Mouse (Mus musculus): ENCODE measurements around the gene Cox5a.
A peak's percentile ranks its signal among the peaks of the same experiment; 100 is the strongest.

Cox5a gene

DNA sequence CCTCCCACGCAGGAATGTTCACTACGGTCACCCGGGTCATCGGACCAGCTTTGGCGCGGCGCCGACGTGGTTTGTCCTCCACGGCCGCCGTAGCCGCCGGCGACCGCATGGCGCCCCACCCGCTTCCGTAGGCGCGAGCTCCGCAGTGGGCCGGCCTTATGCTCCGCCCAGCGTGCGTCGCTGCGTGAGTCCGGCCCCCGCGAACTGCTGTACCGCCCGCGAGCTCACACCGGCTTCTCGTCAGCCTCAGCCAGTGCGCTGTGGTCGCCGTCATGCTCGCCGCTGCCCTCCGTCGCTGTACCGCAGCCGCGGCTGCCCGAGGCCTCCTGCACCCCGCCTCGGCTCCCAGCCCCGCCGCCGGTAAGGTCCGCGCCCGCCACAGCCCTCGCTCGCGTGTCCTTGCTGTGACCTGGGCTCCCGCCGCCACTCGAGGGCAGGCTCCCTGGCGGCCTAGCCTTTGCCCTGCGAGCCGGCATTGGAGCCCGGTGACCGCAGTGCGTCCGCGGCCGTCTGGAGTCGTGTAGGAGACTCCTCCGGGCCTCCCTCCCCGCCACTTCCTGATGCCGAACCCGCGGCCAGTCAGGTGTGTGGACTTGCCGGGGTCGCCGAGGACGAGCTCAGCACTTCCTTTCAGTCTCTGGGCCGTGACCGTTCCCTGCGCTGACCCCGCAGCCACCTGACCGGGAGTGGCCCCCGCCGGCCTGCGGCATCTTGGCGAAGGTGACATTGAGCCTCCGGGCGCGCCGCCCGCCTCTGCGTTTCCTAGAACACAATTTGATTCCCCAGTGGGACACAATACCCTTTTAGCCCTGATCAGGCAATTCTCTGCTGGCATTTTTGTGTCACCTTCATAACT is at the start of gene Cox5a:
Cox5a (plus strand) TSS at position 219 of the 856 bp plus-strand sequence.
- peak; percentile 97 for DNase-seq (ENCODE audit: inconsistent ontology term)

DNA sequence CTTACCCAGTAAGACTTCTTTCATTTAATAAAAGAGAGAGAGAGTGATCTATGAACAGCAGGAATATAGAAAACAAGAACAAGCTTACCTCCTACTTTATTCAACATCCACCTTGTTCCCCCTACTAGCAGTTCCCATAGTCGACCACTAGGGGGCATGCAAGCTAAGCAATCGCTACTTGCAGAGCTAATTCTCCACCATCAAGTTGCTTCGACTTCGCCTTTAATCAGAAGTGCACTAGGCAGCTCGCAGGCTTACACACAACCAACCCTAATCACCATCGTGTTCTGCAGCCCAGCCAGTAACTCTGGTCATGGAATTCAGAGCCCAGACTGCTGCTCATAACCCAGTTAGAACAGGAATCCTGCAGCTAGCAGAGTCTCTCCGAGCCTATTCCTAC is 35.3 kb upstream of the Cox5a start:
- peak; percentile 34 for DNase-seq (ENCODE audit: inconsistent ontology term)

- DNase-seq (ENCODE audit: inconsistent ontology term): no peak
Measured at GRCm38 (mm10) chr9:57487807-57488206, 33.3 kb upstream of the Cox5a start.

- no peak for DNase-seq (ENCODE audit: inconsistent ontology term)
Measured at GRCm38 (mm10) chr9:57493532-57493931, 27.5 kb upstream of the Cox5a start.

DNA sequence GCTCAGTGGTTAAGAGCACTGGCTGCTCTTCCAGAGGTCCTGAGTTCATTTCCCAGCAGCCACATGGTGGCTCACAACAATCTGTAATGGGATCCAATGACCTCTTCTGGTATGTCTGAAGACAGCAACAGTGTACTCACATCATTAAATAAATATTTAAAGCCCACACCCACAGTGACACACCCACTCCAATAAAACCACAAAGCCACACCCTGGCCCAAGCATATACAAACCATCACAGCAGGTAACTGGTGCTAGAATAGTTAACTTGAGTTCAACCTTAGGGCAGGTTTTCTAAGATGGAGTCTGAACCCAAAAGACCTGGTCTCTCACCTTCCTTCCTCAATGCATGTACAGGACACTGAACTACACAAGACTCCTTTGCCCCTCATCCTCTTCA is 26.1 kb upstream of the Cox5a start:
- DNase-seq (ENCODE audit: inconsistent ontology term): no peak

DNA sequence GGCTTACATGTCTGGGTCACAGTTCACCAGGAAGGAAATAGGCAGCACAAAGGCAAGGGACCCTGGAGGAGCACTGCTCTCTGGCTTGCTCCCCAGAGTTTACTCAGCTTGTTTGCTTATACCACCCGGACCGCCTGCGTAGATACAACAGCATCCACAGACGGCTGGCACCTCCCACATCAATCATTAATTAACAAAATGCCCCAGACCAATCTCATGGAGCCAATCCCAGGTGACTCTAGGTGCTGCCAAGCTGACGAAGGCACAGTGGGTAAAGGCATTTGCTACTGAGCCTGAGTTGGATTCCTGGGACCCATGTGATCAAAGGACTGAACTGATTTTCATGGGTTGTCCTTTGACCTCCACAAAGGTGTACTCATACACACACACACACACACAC is 23.8 kb upstream of the Cox5a start:
- no peak for DNase-seq (ENCODE audit: inconsistent ontology term)

DNA sequence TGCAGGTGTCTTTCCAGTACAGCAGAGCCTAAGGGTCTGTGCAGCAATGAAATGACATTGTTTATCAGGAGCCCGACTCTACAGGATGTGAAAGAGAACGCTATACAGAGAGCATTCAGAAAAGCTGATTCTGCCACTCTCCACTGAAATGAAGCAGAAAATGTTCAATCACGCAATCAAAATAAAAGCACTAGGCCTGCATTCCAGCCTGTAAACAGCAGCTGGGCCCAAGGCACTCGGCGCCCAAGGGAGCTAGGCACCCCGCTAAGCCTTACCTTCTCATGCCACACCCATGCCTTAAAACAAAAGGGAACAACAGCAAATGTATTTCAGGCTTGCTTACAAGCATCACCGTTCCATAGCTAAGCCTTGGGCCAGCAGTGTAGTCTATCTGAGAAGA is 22.5 kb upstream of the Cox5a start:
- no peak for DNase-seq (ENCODE audit: inconsistent ontology term)

DNA sequence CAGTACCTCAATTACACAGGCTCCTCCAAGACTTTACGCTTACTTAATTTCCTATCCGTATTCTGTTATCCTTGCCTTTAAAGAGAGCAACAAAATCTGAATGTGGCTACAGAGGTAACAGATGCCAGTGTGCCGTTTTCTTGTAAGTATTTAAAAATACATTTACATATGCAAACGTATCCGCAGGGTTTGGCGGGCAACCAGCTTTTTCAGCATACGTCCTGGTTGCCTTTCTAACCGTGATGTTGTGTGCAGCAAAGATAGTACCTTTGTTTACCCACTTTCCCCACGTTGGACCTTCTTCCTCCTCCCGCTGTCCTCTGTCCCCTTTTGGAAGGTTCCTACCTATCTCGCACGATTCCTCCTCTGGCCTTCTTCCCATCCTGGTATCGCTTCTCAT is 19.6 kb upstream of the Cox5a start:
- no peak for DNase-seq (ENCODE audit: inconsistent ontology term)

DNA sequence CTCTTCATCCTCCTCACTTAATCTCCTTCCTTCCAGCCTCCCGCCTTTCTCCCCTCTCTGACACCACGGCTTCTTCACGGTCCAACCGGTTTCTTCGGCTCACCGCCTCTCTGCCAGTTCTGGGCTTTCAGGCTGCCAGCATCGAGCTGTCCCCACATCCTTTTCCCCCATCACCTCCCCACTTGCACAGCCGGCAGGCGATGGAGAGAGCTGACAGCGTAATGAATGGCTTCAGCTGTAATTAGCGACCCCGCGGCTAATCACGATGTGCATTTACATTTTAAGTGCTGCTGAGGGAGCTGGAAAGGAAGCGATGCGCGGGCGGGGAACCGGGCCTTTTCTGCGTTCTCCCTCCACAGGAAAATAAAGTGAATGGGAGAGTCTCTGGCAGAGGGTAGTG is 19.2 kb upstream of the Cox5a start:
- peak; percentile 23 for DNase-seq (ENCODE audit: inconsistent ontology term)

DNA sequence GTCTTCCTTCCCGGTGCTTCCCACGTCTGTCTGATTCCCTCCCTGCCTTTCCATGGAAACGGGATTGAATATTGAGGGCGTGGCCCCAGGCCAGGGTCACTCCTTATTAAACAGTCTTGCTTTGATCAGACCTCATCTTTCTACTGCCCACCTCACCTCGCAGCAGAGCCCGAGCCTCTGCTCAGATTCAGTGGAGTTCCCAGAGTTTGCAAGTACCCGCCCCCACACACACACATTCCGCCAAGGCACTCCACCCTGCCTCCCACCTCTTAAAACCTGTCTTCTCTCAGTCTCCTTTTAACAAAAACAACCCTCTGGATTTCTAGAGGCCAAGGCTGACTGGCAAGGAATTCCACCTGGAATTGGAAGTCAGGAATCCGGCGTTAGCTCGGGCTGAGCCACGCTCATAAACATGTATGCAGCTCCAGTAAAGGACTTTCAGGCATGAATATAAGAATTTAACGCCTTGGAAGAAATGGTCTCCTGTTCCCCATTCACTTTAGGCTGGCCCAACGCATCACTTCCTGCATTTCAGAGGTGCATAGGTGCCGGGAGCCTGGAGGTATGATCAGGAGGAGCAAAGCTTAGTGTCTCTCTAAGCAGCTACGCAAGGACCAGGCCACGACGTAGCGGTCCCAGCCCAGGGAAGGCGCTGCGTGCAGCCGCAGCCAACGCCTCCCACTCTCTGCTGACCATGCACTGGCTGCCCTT is 18.0 kb upstream of the Cox5a start:
- no peak for DNase-seq (ENCODE audit: inconsistent ontology term)

DNA sequence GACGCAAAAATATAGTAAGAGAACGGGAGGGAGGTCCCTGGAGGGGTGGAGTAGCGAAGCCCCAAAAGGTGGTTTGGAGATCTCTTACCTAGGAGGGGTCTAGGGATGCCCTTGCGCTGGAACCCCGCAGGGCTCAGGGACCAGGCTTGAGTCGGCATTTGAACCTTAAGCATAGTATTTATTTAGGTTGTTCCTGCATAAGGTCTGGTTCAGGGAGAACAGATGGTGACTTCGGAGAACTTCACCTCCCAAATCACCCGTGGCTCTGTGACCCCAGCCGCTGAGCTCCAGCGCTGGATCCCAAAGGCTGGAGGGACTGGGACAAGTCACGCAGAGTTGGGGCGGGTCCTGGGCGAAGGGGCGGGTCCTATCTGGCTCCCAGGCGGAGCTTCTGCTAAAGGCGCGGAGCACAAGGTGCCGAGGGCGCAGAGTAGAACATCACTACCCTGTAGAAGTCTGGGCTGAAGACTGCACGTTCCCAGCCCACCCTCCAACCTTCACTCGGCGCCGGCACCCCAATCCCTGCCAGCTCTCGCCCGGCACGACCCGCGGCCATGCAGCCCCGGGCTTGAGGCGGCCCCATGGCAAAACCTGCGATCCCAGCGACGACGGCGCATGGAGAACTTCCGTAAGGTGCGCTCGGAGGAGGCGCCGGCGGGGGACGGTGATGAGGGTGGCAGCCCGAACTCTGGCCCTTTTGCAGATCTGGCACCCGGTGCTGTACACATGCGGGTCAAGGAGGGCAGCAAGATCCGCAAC is 17.3 kb upstream of the Cox5a start, which contains the start of gene Rpp25:
Rpp25 (plus strand) TSS at position 405 of the 759 bp plus-strand sequence.
- DNase-seq (ENCODE audit: inconsistent ontology term): peak; percentile 50

DNA sequence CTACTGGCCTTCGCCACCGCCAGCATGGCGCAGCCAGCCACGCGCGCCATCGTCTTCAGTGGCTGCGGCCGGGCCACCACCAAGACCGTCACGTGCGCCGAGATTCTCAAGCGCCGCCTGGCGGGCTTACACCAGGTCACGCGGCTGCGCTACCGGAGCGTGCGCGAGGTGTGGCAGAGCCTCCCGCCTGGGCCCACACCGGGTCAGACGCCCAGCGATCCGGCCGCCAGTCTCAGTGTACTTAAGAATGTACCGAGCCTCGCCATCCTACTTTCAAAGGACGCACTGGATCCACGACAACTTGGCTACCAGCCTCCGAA is 16.7 kb upstream of the Cox5a start:
- DNase-seq (ENCODE audit: inconsistent ontology term): peak; percentile 29

DNA sequence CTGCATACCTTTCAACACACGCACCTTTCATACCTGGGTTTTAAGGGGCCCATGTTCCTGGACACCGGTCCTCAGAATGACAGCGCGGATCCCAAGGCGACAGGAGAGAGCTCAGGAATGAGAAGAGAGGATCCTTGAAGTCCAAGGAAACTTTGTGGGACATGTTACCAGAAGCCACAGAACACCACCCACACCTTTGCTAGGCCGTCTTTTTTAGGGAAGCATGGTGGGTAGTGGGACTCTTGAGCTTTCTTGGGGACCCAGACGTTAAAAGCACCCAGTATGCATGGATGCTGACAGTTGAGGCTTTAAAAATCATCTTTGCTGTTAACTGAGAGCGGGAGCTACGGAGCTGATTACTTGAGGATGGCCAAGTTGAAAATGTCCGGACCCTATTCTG is 16.2 kb upstream of the Cox5a start:
- DNase-seq (ENCODE audit: inconsistent ontology term): no peak

DNA sequence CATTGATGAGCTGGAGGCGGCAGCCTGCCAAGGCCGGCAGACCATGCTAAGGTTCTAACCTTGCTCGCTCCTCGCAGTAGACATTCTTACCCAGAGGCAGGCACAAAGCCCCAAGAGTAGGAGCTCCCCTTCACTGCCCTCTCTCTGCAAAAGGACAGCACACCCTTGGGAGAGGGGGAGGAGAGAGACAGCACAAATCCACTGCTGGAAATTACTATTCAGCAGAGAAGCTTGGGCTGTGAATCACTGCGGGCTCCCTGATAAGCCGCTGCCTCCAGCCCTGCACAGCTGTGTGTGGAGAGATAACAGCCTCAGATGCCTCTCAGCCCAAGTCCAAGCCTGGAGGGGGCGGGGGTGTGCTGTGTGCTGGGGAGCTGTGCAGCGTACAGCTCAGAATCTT is 15.4 kb upstream of the Cox5a start:
- peak; percentile 31 for DNase-seq (ENCODE audit: inconsistent ontology term)

DNA sequence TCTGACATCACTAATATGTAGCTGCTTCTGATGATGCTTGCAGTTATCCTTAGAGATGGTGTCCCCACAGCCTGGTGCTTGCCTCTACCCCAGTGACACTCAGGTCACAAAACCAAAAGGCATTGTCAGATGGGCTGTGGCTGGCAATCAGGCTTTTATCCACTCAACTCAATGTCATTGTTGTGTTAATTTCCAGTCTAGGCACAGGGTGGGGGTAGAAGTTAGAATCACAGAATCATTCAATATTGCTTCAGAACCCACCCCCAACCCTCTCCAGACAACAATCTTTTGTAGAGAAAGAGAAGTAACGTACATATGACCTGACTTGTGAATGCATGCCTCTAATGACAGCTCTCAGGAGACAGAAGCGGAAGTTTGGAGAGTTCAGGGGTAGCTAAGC is 10.5 kb upstream of the Cox5a start:
- DNase-seq (ENCODE audit: inconsistent ontology term): no peak

- peak; percentile 31 for DNase-seq (ENCODE audit: inconsistent ontology term)
Measured at GRCm38 (mm10) chr9:57517113-57517512, 4.0 kb upstream of the Cox5a start.

DNA sequence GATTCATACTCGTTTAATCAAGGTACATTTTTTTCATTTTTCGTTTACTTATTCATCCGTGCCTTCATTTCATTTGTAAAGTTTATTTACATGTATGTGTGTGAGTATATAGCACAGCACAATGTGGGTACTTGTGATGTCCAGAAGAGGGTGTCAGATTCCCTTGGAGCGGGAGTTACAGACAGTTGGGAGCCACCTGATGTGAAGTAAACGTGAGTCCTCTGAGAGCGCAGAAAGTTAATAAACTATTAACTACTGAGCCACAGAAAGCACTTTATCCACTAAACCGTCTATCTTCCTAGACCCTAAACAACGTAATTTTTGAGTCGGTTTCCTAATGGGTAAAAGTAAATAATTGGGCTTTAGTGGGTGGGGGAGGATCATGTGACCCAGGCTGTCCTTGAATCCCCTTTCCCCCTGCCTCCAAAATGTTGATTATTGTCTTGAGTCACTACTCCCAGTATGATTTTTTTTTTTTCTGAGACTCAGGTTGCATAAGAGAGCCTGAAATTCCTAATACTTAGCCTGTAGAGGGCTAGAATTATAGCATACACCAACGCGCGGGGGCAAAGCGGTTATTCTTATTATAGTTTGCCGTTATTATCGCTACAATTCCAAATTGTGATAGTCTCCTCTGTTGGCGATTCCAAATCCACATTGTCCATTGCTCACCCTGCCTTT is 559 bp upstream of the Cox5a start:
- no peak for DNase-seq (ENCODE audit: inconsistent ontology term)

DNA sequence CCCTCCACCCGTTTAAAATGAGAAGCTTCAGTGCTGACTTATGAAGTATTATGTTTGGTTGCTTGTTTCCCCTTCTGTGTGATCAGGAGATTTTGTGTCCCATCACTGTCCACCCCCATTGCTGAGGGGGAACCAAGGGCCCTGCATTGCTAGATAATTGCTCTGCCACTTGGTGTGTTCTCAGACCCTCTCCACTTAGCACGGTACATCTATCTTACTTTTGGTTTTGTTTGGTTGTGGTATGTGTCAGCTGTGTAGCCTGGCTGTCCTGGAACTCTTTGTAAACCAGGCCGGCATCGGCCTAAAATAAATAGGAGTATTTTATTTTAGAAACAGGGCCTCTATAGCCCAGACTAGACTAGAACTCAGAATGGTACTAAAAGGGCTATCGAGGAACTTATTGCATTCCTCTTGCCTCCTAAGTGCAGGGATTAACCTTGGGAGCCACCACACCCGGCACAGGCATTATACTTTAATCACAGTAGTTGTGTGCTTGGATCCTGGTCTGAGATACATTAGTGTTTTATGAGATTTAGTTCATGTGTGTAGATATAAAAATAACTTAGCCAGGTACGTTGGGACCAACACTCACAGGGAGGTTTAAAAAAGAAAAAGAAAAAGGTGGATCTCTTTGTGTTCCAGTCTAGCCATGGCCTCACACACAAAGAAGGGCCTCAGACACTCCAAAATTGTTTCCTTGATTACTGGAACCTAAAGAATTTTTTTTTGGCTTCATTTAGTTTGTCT is 1.2 kb downstream of the Cox5a start:
- DNase-seq (ENCODE audit: inconsistent ontology term): peak; percentile 23

DNA sequence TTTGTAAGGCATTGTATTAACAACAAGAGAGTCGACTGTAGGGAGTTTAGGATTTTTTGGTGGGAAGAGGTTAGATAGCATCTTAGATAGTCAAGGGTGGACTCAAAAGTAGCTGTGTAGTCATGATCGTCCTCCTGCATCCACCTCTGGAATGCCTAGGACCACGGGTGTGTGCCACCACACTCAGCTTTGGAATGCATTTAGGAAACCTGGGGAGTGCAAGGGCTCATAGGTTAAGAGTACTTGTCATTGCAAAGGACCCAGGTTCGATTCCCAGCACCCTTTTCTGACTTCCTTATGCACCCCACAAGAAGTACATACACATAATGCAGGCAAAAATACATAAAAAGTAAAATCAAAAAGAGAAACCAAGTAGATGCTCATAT is 1.8 kb downstream of the Cox5a start:
- no peak for DNase-seq (ENCODE audit: inconsistent ontology term)

GRCm38 (mm10) chr9:57523754-57524153 is 2.7 kb downstream of the Cox5a start:
- peak; percentile 34 for DNase-seq (ENCODE audit: inconsistent ontology term)

- DNase-seq (ENCODE audit: inconsistent ontology term): no peak
Measured at GRCm38 (mm10) chr9:57524439-57524838, 3.4 kb downstream of the Cox5a start.
